Mouse (Mus musculus): ENCODE measurements around the gene Slc1a6. TPM values are rescaled to one million over a fixed set of nuclear protein-coding genes. Genes with fewer than 3 reads are reported as not detected.

Slc1a6 gene
- 0.08 and 0.13 TPM in 2 replicates for polyA plus RNA-seq (2015; fragmentation: Nextera tagmentation; extraction: Ambion mirVana)

- no peaks in the 10 kb centered on the region for H3K36me3 ChIP-seq (replicated peaks; ENCODE audit: insufficient read depth, low read length)
- peak within 1 kb of the TSS; percentile 70 for H3K4me2 ChIP-seq (ENCODE audit: low read depth, low read length)
- H3K9ac ChIP-seq (replicated peaks): no peak within 1 kb of the TSS
- no peak for TF ChIP-seq CTCF (IDR thresholded peaks at IDR 0.05; ENCODE audit: low read depth)
- no peak for TF ChIP-seq EP300 (IDR thresholded peaks at IDR 0.05; ENCODE audit: low read depth)
- DNase-seq (peak; percentile 22), ATAC-seq (no peak)
- H3K4me3 ChIP-seq (ENCODE audit: low read depth, low read length): peak within 1 kb of the TSS; percentile 43
- 2% methylated on average over 46 of the region's 54 CpGs for WGBS (ENCODE audit: insufficient replicate concordance)
- H3K27ac ChIP-seq (ENCODE audit: low read depth): no peak within 1 kb of the TSS
- no peaks in the 10 kb centered on the region for H3K4me1 ChIP-seq (ENCODE audit: insufficient read depth)
- peaks cover 16% of the 10 kb centered on the region; the same call in 1 of the 2 replicates for H3K27me3 ChIP-seq (ENCODE audit: insufficient read depth, low read length)
- H3K9me3 ChIP-seq (ENCODE audit: low read length): no peaks in the 10 kb centered on the region
Observed at GRCm38 (mm10) chr10:78779981-78780651, at the start of gene Slc1a6. Gene Slc1a6 (plus strand): TSS chr10:78780496.

GRCm38 (mm10) chr10:78739821-78740220 lies 40.5 kb upstream of the Slc1a6 start:
- Histone ChIP-seq H3K4me1 (ENCODE audit: insufficient read depth) (no peaks in the 10 kb centered on the region), H3K9me3 (ENCODE audit: low read length) (no peaks in the 10 kb centered on the region), H3K27ac (ENCODE audit: low read depth) (no peak overlapping the region), H3K36me3 (replicated peaks; ENCODE audit: insufficient read depth, low read length) (no peaks in the 10 kb centered on the region), H3K4me3 (ENCODE audit: low read depth, low read length) (no peak overlapping the region), H3K27me3 (ENCODE audit: insufficient read depth, low read length) (no peaks in the 10 kb centered on the region), H3K9ac (replicated peaks) (no peak overlapping the region), H3K4me2 (ENCODE audit: low read depth, low read length) (no peak overlapping the region)
- no peak for DNase-seq
- TF ChIP-seq CTCF (IDR thresholded peaks at IDR 0.05; ENCODE audit: low read depth) (no peak), EP300 (IDR thresholded peaks at IDR 0.05; ENCODE audit: low read depth) (no peak)
- ATAC-seq: no peak
- 51% methylated on average over 4 of the region's 4 CpGs for WGBS (ENCODE audit: insufficient replicate concordance)

GRCm38 (mm10) chr10:78743721-78744120 lies 36.6 kb upstream of the Slc1a6 start:
- peak; percentile 17; the same call in 1 of the 2 replicates for TF ChIP-seq CTCF (IDR thresholded peaks at IDR 0.05; ENCODE audit: low read depth)
- no peak for TF ChIP-seq EP300 (IDR thresholded peaks at IDR 0.05; ENCODE audit: low read depth)
- H3K4me3 ChIP-seq (ENCODE audit: low read depth, low read length): no peak overlapping the region
- H3K36me3 ChIP-seq (replicated peaks; ENCODE audit: insufficient read depth, low read length): no peaks in the 10 kb centered on the region
- no peak overlapping the region for H3K27ac ChIP-seq (ENCODE audit: low read depth)
- H3K9ac ChIP-seq (replicated peaks): no peak overlapping the region
- no peaks in the 10 kb centered on the region for H3K27me3 ChIP-seq (ENCODE audit: insufficient read depth, low read length)
- no peaks in the 10 kb centered on the region for H3K9me3 ChIP-seq (ENCODE audit: low read length)
- ATAC-seq (no peak), DNase-seq (no peak)
- no peak overlapping the region for H3K4me2 ChIP-seq (ENCODE audit: low read depth, low read length)
- no peaks in the 10 kb centered on the region for H3K4me1 ChIP-seq (ENCODE audit: insufficient read depth)

- H3K4me1 ChIP-seq (ENCODE audit: insufficient read depth): no peaks in the 10 kb centered on the region
- DNase-seq: no peak
- no peak overlapping the region for H3K4me3 ChIP-seq (ENCODE audit: low read depth, low read length)
- WGBS (ENCODE audit: insufficient replicate concordance): 40% methylated on average over 4 of the region's 4 CpGs
- H3K36me3 ChIP-seq (replicated peaks; ENCODE audit: insufficient read depth, low read length): no peaks in the 10 kb centered on the region
- no peaks in the 10 kb centered on the region for H3K27me3 ChIP-seq (ENCODE audit: insufficient read depth, low read length)
- no peak overlapping the region for H3K27ac ChIP-seq (ENCODE audit: low read depth)
- ATAC-seq: no peak
- H3K9me3 ChIP-seq (ENCODE audit: low read length): no peaks in the 10 kb centered on the region
- H3K9ac ChIP-seq (replicated peaks): no peak overlapping the region
- H3K4me2 ChIP-seq (ENCODE audit: low read depth, low read length): no peak overlapping the region
- TF ChIP-seq CTCF (IDR thresholded peaks at IDR 0.05; ENCODE audit: low read depth) (peak; percentile 23), EP300 (IDR thresholded peaks at IDR 0.05; ENCODE audit: low read depth) (no peak)
Observed at GRCm38 (mm10) chr10:78745453-78746232, 34.7 kb upstream of the Slc1a6 start.

- no peaks in the 10 kb centered on the region for H3K9me3 ChIP-seq (ENCODE audit: low read length)
- TF ChIP-seq CTCF (IDR thresholded peaks at IDR 0.05; ENCODE audit: low read depth) (no peak), EP300 (IDR thresholded peaks at IDR 0.05; ENCODE audit: low read depth) (no peak)
- no peak overlapping the region for H3K4me2 ChIP-seq (ENCODE audit: low read depth, low read length)
- no peak overlapping the region for H3K27ac ChIP-seq (ENCODE audit: low read depth)
- no peak overlapping the region for H3K9ac ChIP-seq (replicated peaks)
- no peaks in the 10 kb centered on the region for H3K36me3 ChIP-seq (replicated peaks; ENCODE audit: insufficient read depth, low read length)
- H3K4me1 ChIP-seq (ENCODE audit: insufficient read depth): peaks cover under 1% of the 10 kb centered on the region; the same call in 1 of the 2 replicates
- ATAC-seq (no peak), DNase-seq (no peak)
- no peak overlapping the region for H3K4me3 ChIP-seq (ENCODE audit: low read depth, low read length)
- 4% methylated on average over 27 of the region's 27 CpGs for WGBS (ENCODE audit: insufficient replicate concordance)
- peaks cover 9% of the 10 kb centered on the region for H3K27me3 ChIP-seq (ENCODE audit: insufficient read depth, low read length)
Observed at GRCm38 (mm10) chr10:78747035-78747721, 33.1 kb upstream of the Slc1a6 start.

DNA sequence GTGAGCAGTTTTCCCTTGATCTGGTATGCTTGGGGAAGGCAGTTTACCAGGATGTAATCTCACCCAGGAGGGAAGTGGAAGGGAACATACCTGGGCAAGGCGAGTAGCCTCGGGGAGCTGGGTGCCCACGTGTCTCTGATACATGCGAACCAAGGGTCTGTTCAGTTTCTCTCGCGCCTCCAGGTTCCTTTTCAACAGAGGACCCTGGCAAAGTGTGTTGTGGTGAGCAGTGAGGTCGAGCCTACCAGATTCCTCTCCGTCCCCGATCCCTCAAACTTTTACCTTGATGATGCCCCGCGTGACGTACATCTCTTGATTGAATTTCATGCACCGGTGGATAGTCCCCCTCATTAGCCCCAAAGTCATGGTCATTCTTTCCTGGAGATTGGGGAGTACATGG lies 32.1 kb upstream of the Slc1a6 start:
- ATAC-seq (no peak), DNase-seq (no peak)
- H3K9ac ChIP-seq (replicated peaks): no peak overlapping the region
- no peak overlapping the region for H3K4me3 ChIP-seq (ENCODE audit: low read depth, low read length)
- peaks cover 18% of the 10 kb centered on the region for H3K27me3 ChIP-seq (ENCODE audit: insufficient read depth, low read length)
- H3K27ac ChIP-seq (ENCODE audit: low read depth): no peak overlapping the region
- H3K4me2 ChIP-seq (ENCODE audit: low read depth, low read length): no peak overlapping the region
- WGBS (ENCODE audit: insufficient replicate concordance): 71% methylated on average over 13 of the region's 13 CpGs
- TF ChIP-seq CTCF (IDR thresholded peaks at IDR 0.05; ENCODE audit: low read depth) (no peak), EP300 (IDR thresholded peaks at IDR 0.05; ENCODE audit: low read depth) (no peak)
- no peaks in the 10 kb centered on the region for H3K9me3 ChIP-seq (ENCODE audit: low read length)
- H3K4me1 ChIP-seq (ENCODE audit: insufficient read depth): peaks cover 4% of the 10 kb centered on the region
- H3K36me3 ChIP-seq (replicated peaks; ENCODE audit: insufficient read depth, low read length): no peaks in the 10 kb centered on the region
